Mouse (Mus musculus) limb, embryonic 13.5 days (tissue): ENCODE results near the gene 2210016L21Rik. TPM values are rescaled to one million over a fixed set of nuclear protein-coding genes. Genes with fewer than 3 reads are reported as not detected.

Experiments
- ATAC-seq: fragments of 200-750 bp; cut with Nextera tagmentation; 2 replicates; pipeline ENCODE4 v1.8.0; 2017; ENCODE audit warnings: low read depth, moderate number of reproducible peaks, moderate TSS enrichment; ENCODE audit not compliant: low FRiP score
- H3K27ac ChIP-seq: fragments of 300-500 bp; sonication (generic); 2 replicates; pipeline ENCODE4 v1.5.1; 2015; ENCODE audit warnings: inconsistent platforms, mild to moderate bottlenecking, moderate library complexity
- H3K27me3 ChIP-seq: fragments of 300-500 bp; sonication (generic); 2 replicates; pipeline ENCODE4 v1.6.1; 2015; ENCODE audit warnings: mild to moderate bottlenecking, inconsistent platforms
- H3K36me3 ChIP-seq: fragments of 300-500 bp; sonication (generic); 2 replicates; pipeline ENCODE4 v1.6.1; 2015; ENCODE audit warnings: inconsistent platforms, mild to moderate bottlenecking, moderate library complexity
- H3K4me1 ChIP-seq: fragments of 300-500 bp; sonication (generic); 2 replicates; pipeline ENCODE4 v1.6.1; 2015; ENCODE audit warnings: inconsistent platforms
- H3K4me2 ChIP-seq: fragments of 300-500 bp; sonication (generic); replicated peaks from 2 replicates; pipeline ENCODE4 v1.6.1; 2015; ENCODE audit warnings: inconsistent platforms, mild to moderate bottlenecking, moderate library complexity
- H3K4me3 ChIP-seq: fragments of 300-500 bp; sonication (generic); 2 replicates; pipeline ENCODE4 v1.5.1; 2015; ENCODE audit warnings: moderate library complexity, mild to moderate bottlenecking, inconsistent platforms
- H3K9ac ChIP-seq: fragments of 300-500 bp; sonication (generic); 2 replicates; pipeline ENCODE4 v1.6.1; 2015; ENCODE audit warnings: mild to moderate bottlenecking, inconsistent platforms
- H3K9me3 ChIP-seq: fragments of 300-500 bp; sonication (generic); 2 replicates; pipeline ENCODE4 v1.6.1; 2016; ENCODE audit warnings: inconsistent platforms
- WGBS: fragments of 180-500 bp; shearing (Covaris S2); methylation state at CpG from one replicate; pipeline ENCODE4 v1.1.7; 2015; 5-methylcytosine and 5-hydroxymethylcytosine counted together
- polyA plus RNA-seq: library from polyadenylated mRNA; unstranded; fragments of >200 nt; fragmentation: Nextera tagmentation; extraction: Ambion mirVana; gene quantifications from 2 replicates; pipeline ENCODE4 v1.2.1, GENCODE M21; 2015

Gene 2210016L21Rik
- polyA plus RNA-seq, 1 experiment from 2014 or later, result 73.3 TPM

DNA sequence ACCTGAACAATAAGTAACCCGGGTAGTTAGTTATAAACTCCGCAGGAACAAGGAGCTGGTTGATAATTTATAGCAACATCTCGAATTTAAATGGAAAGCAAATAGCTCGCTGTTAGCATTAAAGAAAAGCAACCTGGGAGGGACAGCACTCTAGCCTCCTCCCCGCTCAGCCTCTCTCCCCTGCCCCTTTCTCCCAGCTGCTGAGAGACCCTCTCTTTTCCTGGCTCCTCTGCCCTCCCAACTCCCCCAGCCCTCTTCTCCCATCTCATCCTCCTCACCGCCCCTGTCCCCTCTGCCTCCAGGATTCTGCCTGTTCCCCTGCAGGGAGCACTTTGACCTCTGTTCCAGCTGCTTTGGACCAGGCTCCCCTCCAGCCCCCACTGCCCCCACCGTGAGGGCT is 26.7 kb downstream of the 2210016L21Rik start:
- Histone ChIP-seq H3K4me1 (no peaks in the 10 kb centered on the region), H3K27ac (no peak overlapping the region), H3K27me3 (peaks cover 24% of the 10 kb centered on the region), H3K36me3 (no peaks in the 10 kb centered on the region), H3K4me2 (no peak overlapping the region), H3K9ac (no peak overlapping the region), H3K9me3 (no peaks in the 10 kb centered on the region), H3K4me3 (no peak overlapping the region)
- WGBS, result 28% methylated on average over 7 of the region's 7 CpGs
- ATAC-seq, result no peak

DNA sequence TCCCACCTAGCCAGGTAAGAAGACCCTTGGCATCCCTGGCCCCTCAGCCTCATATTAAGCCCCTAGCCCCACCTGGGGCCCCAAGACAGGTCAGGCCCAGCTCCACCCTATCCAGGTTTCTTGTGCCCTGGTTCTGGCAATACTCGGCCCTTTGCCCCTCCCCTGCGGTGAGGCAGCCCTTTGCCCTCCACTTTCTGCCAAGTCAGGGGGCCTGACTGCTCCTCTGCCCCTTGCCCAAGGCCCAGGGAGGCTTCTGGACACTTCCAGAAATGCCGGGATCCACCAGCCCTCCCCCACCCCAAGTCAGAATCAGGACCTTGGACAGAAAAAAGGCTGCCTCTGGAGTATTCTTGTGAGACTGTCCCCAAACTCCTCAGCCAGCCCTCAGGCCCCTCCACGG is 27.1 kb downstream of the 2210016L21Rik start:
- Histone ChIP-seq H3K4me1 (no peaks in the 10 kb centered on the region), H3K27me3 (peaks cover 24% of the 10 kb centered on the region), H3K4me2 (no peak overlapping the region), H3K9ac (no peak overlapping the region), H3K4me3 (no peak overlapping the region), H3K36me3 (no peaks in the 10 kb centered on the region), H3K9me3 (no peaks in the 10 kb centered on the region), H3K27ac (no peak overlapping the region)
- ATAC-seq, result no peak
- WGBS, result 9% methylated on average over 4 of the region's 4 CpGs

DNA sequence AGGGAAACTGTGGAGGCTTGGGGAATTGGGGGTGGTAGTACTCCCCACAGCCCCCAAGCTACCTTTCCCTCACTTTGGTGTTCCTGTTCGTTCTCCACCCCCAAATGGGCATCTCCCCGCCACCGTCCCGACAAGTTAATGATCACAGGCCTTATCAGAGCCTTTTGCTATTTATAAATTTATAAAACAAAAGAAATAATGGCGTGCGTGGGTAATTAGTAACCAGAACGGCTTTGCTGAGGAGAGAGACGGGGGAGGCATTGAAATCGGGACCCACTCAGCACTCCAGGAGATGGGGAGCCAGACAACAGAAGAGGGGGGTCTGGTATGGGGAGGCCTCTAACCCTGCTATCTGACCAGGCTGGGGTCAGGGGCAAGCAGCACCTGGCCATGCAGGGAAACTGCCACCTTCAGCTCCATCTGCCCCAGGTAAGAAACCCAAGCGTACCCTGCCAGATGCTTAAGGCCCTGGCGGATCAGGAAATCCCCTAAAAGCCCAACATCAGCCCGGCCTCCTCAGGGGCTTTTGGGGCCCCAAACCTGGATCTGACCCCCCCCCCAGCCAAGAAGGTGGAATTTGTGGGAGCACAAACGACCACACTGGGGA is 27.8 kb downstream of the 2210016L21Rik start:
- no peaks in the 10 kb centered on the region for H3K9me3 ChIP-seq
- no peak for ATAC-seq

DNA sequence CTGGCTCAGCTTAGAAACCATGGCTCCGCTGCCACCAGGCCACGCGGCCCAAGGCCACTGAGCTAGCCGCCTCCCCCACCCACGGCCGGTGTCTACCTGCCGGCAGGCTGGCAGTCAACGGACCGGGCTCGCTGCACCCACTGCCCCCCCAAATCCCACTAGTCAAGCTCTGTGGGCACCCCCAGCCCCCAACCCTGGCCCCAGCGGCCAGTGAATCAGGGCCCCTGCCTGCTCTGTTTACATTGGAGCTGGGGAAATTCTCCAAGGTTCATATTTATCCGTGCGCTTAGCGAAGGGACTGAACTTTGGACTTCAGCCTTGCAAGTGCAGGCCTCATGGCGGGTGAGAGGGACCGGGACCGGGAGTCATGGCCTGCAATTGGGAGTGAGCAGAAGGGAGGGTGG is 28.9 kb downstream of the 2210016L21Rik start, which contains the start of gene Hnf1a:
Gene Hnf1a (minus strand): TSS at position 271 of the 404 bp plus-strand sequence.
- WGBS, result 87% methylated on average over 17 of the region's 17 CpGs
- no peak within 1 kb of the TSS for H3K4me3 ChIP-seq
- no peaks in the 10 kb centered on the region for H3K4me1 ChIP-seq
- no peak within 1 kb of the TSS for H3K27ac ChIP-seq
- H3K9me3 ChIP-seq, result no peaks in the 10 kb centered on the region
- H3K9ac ChIP-seq, result no peak within 1 kb of the TSS
- peaks cover 24% of the 10 kb centered on the region for H3K27me3 ChIP-seq
- no peaks in the 10 kb centered on the region for H3K36me3 ChIP-seq
- no peak within 1 kb of the TSS for H3K4me2 ChIP-seq
- no peak for ATAC-seq

More for the DNA sequence above, 27.8 kb downstream of the 2210016L21Rik start:
- H3K27ac ChIP-seq, result no peak overlapping the region
- H3K4me2 ChIP-seq, result no peak overlapping the region
- H3K4me1 ChIP-seq, result no peaks in the 10 kb centered on the region
- H3K9ac ChIP-seq, result no peak overlapping the region
- H3K27me3 ChIP-seq, result peaks cover 24% of the 10 kb centered on the region
- H3K36me3 ChIP-seq, result no peaks in the 10 kb centered on the region
- no peak overlapping the region for H3K4me3 ChIP-seq
- 55% methylated on average over 13 of the region's 13 CpGs for WGBS

DNA sequence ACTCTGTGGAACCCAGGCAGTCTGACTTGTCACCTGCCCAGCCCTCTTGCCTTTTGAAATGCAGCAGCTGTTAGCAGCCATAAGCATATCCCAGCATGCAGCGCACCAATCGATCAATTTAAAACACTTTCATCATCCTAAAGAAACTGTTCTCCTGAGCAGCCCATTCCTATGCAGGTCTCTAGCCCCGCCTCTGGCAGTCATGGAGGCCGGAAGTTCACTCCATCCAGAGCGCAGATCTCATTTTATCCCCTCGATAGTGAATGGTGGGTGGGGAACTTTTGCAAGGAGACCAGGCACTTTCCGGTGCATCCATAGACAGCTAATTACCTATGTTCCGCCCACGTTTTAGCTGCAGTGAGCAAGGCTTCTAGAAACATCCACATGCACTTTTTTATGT is 30.2 kb downstream of the 2210016L21Rik start:
- Histone ChIP-seq H3K4me1 (no peaks in the 10 kb centered on the region), H3K4me3 (no peak overlapping the region), H3K9ac (no peak overlapping the region), H3K27ac (no peak overlapping the region), H3K36me3 (no peaks in the 10 kb centered on the region), H3K27me3 (peaks cover 22% of the 10 kb centered on the region), H3K4me2 (no peak overlapping the region), H3K9me3 (no peaks in the 10 kb centered on the region)
- ATAC-seq, result no peak
- WGBS, result 77% methylated on average over 9 of the region's 9 CpGs

DNA sequence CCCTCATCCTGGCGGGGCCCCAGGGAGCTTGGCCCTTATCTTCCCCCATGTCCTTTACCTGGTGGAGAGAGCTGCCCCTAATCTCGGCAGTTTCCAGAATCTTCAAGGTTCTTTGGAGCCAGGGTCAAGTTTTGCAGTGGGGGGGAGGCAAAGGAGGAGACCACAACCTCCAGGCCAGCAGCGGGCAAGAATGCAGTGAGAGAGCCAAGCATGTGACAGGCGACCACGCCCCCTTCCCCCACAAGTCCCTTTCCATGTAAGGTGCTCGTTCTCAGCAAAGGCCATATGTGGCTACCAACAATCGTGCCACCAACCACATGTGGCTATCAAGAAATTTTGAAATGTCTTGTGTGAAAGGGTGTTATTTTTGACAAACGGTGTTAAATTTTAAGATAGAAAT is 31.2 kb downstream of the 2210016L21Rik start:
- no peaks in the 10 kb centered on the region for H3K4me1 ChIP-seq
- 74% methylated on average over 8 of the region's 8 CpGs for WGBS
- peaks cover 12% of the 10 kb centered on the region for H3K27me3 ChIP-seq
- no peak for ATAC-seq
- no peak overlapping the region for H3K4me2 ChIP-seq
- no peaks in the 10 kb centered on the region for H3K36me3 ChIP-seq
- no peak overlapping the region for H3K9ac ChIP-seq
- H3K9me3 ChIP-seq, result no peaks in the 10 kb centered on the region
- no peak overlapping the region for H3K4me3 ChIP-seq
- H3K27ac ChIP-seq, result no peak overlapping the region

DNA sequence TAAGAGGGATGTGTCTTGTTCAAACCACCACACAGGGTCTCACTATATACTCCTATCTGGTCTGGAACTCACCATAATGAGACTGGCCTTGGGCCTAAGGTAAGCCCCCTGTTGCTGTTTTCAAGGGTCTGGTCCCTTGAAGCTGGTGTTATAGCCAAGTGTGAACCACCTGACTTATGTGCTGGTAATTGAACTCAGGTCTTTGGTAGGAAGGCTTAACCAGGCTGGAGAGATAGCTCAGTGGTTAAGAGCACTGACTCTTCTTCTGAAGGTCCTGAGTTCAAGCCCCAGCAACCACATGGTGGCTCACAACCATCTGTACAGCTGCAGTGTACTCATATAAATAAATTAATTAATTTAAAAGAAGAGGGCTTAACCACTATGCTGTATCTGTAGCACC is 35.0 kb downstream of the 2210016L21Rik start:
- Histone ChIP-seq H3K36me3 (no peaks in the 10 kb centered on the region), H3K27ac (no peak overlapping the region), H3K27me3 (no peaks in the 10 kb centered on the region), H3K4me3 (no peak overlapping the region), H3K4me2 (no peak overlapping the region), H3K9ac (no peak overlapping the region), H3K4me1 (peaks cover 11% of the 10 kb centered on the region), H3K9me3 (no peaks in the 10 kb centered on the region)
- no peak for ATAC-seq

DNA sequence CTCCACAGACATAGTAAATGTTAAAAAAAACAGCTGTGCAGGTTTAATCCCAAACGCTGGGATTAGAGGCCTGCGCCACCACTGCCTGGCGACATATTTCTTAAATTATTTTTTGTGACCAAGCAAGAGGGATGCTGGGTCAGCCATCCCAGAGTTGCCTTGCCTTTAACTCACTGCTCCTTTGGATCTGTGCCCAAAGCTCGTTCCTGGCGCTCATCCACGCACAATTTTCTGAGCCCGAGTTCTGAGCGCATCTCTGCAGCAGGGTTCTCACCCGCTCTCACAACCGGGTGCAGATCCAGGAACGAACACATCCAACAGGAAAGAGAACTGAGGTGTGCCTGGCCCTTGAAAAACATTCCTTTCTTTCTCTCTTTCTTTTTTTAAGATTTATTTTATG is 36.5 kb downstream of the 2210016L21Rik start:
- peaks cover 11% of the 10 kb centered on the region for H3K4me1 ChIP-seq
- H3K36me3 ChIP-seq, result no peaks in the 10 kb centered on the region
- no peak for ATAC-seq
- no peak overlapping the region for H3K27ac ChIP-seq
- 0 out of 2 replicates have a peak overlapping the region, but pooled peaks have one; percentile 10 for H3K9ac ChIP-seq
- 70% methylated on average over 11 of the region's 11 CpGs for WGBS
- no peaks in the 10 kb centered on the region for H3K9me3 ChIP-seq
- no peak overlapping the region for H3K4me3 ChIP-seq
- H3K4me2 ChIP-seq, result no peak overlapping the region
- H3K27me3 ChIP-seq, result no peaks in the 10 kb centered on the region

DNA sequence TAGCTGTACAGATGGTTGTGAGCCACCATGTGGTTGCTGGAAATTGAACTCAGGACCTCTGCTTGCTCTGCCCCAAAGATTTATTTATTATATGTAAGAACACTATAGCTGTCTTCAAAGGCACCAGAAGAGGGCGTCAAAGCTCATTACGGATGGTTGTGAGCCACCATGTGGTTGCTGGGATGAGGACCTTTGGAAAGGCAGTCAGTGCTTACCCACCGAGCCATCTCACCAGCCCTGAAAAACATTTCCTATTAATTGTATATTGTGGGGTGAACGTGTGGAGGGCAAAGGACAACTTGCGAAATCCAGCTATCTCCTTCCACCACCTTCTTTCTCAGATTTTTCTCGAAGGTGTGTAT is 36.9 kb downstream of the 2210016L21Rik start:
- peak overlapping the region; percentile 47 for H3K4me3 ChIP-seq
- no peaks in the 10 kb centered on the region for H3K27me3 ChIP-seq
- 2% methylated on average over 6 of the region's 6 CpGs for WGBS
- 0 out of 2 replicates have a peak, but pooled peaks have one; percentile 14 for ATAC-seq
- H3K9ac ChIP-seq, result 0 out of 2 replicates have a peak overlapping the region, but pooled peaks have one; percentile 10
- peak overlapping the region; percentile 91 for H3K4me2 ChIP-seq
- H3K9me3 ChIP-seq, result no peaks in the 10 kb centered on the region
- no peak overlapping the region for H3K27ac ChIP-seq
- no peaks in the 10 kb centered on the region for H3K36me3 ChIP-seq
- peaks cover 11% of the 10 kb centered on the region for H3K4me1 ChIP-seq

DNA sequence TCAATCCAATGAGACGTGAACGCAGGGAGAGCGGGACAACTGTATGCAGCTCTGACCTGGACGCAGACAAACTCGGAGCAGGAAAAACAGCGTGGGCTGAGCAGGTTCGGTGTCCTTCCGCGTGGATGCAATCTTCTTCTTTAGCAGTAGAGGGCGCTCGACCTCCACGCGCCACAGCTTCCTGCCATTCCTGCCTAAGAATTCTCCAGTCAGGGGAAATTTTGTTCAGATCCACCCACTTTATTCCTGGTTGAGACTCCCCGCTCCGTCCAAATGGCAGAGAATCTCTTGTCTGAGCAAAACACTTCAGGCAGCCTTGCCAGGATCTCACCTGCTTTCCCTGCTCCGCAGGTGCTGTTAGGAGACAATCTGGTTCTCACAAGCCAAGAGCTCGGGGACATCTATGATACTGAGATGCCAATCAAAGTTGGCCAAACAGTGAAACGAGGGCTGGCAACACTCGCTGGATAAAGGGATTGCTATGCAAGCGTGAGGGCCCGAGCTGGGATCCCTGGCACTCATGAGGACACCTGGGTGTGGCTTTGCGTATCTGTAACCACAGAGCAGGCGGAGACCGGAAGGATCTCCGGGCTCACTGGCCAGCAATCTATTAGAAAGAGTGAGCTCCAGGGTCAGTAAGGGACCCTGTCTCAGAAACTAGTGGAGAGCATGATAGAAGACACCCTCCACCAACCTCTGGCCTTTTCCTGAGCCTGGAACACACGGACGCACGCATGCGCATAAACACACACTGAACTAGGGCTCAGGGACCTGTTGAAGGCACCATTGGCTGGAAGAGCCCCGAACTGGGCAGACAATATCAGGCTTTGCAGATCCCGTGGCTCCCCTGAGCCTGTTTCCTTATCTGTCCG is 37.5 kb downstream of the 2210016L21Rik start:
- peak overlapping the region; percentile 91 for H3K4me2 ChIP-seq
- no peaks in the 10 kb centered on the region for H3K36me3 ChIP-seq
- H3K27me3 ChIP-seq, result no peaks in the 10 kb centered on the region
- H3K4me3 ChIP-seq, result peak overlapping the region; percentile 47
- WGBS, result 4% methylated on average over 32 of the region's 32 CpGs
- H3K4me1 ChIP-seq, result peaks cover 11% of the 10 kb centered on the region
- ATAC-seq, result peak; percentile 71
- no peak overlapping the region for H3K27ac ChIP-seq
- H3K9ac ChIP-seq, result peak overlapping the region; percentile 59
- no peaks in the 10 kb centered on the region for H3K9me3 ChIP-seq

DNA sequence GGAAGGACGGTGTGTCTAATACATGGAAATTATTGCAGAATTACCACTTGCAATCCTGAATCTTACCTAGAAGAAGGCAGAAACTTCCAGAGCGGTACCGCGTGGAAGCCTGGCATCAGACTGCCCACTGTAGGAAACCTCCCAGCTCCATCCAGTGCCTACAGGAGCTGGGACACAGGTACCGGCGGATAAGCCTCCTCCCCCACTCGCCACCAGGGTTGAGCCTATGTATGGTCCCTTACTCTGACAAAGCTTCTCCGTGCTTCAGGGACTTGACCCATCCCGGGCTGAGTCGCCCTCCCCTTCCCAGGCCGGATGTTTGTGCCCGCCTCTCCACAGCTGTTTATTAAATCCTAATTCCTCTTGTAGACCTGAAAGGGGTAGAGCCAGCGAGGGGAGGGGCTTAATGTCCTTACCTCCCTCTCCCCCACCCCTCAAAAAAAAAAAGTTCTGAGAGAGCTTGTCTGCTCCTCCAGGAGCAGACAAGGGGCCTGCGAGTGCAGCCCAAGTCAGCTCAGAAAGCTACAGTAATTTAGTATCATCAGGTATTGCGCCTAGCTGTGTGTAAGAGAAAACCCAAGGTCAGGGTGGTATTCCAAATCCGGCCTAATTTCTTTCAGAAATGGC is 38.3 kb downstream of the 2210016L21Rik start:
- Histone ChIP-seq H3K9ac (peak overlapping the region; percentile 59), H3K27ac (no peak overlapping the region), H3K36me3 (no peaks in the 10 kb centered on the region), H3K27me3 (no peaks in the 10 kb centered on the region), H3K4me1 (peaks cover 11% of the 10 kb centered on the region), H3K9me3 (no peaks in the 10 kb centered on the region), H3K4me3 (peak overlapping the region; percentile 47), H3K4me2 (peak overlapping the region; percentile 91)
- peak; percentile 24; the same call in 1 of the 2 replicates for ATAC-seq
- WGBS, result 17% methylated on average over 16 of the region's 16 CpGs

DNA sequence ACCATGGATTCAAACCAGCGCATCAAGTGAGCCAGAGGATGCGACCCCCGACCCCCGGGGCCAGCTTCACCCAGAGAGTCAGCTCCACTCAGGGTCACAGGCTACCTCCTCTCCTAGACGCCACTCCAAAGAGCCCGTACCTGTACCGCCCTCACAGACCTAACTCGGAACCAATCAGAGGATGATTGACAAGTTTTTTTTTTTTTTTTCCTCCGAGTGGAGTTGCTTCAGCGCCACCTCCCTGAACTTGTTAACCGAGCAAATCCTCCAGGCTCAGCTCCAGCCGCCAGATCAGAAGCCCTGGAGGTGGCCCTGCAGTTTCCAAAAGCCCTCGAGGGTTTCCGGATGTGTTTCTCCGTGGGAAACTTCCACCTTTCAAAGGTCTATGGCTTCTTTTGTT is 40.0 kb downstream of the 2210016L21Rik start:
- H3K27ac ChIP-seq, result no peak overlapping the region
- no peak overlapping the region for H3K9ac ChIP-seq
- no peak overlapping the region for H3K4me2 ChIP-seq
- H3K4me1 ChIP-seq, result peaks cover 11% of the 10 kb centered on the region
- no peaks in the 10 kb centered on the region for H3K9me3 ChIP-seq
- ATAC-seq, result no peak
- 60% methylated on average over 15 of the region's 15 CpGs for WGBS
- H3K4me3 ChIP-seq, result no peak overlapping the region
- H3K36me3 ChIP-seq, result no peaks in the 10 kb centered on the region
- no peaks in the 10 kb centered on the region for H3K27me3 ChIP-seq
